Mouse (Mus musculus): Measurements from ENCODE around the gene Fam189b.

GRCm38 (mm10) chr3:89161786-89162185 lies 21.2 kb upstream of the Fam189b start:
- TF ChIP-seq CTCF (IDR thresholded peaks at IDR 0.05; ENCODE audit: extremely low read depth, insufficient read length, insufficient replicate concordance, low read depth, low read length): no peak
- TF ChIP-seq POLR2A (IDR thresholded peaks at IDR 0.05; ENCODE audit: low read depth, low read length): no peak

Data from small intestine, adult 2 months (tissue).